Mouse (Mus musculus): ENCODE measurements around the gene Gm14685.
"Not testable (repeated sequence)": the region's sequence is repeated elsewhere in the genome, so short reads cannot be mapped to it uniquely, and the experiment has no call there.

Gene Gm14685

GRCm38 (mm10) chrX:73116747-73117146, at the start of gene Gm14685:
Gene Gm14685, plus strand, starts transcription at chrX:73117047.
- not testable (repeated sequence) for DNase-seq

DNA sequence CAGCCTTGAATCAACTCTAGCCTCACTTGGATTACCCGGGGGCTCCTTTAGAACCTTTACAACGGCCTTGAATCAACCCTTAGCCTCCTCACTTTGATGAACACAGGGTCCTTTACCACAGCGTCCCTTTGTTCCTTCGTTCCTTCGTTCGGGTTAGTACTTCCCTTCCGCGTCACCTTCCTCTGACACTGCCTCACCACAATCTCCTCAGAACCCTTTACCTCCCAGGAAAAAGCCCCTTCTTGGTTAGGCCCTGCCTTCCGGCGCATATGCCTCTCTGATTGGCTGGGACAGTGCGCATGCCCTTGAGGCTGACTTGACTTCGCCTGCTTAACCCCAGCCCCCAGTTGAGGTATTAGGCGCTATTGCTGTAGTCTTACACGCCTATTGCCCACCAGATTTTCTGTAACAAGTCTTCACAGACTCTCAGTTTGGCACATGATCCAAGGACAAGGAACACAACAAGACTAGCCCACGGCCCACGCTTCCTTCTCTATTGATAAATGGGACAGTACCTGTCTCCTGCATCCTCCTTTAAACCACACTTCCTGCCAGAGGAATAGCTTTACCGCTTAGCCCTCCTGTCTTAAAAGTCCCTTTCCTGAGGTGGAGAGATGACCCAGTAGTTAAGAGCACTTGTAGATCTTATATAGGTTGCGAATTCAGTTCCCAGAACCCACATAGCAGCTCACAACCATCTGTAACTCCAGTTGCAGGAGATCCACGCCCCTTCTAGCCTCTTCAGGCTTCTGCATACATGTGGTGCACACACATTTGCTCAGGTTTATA, 34.4 kb upstream of the Gm14685 start, which contains the start of gene Xlr4a:
Gene Xlr4a (minus strand): TSS at position 212 of the 789 bp plus-strand sequence.
- DNase-seq: not testable (repeated sequence)

DNA sequence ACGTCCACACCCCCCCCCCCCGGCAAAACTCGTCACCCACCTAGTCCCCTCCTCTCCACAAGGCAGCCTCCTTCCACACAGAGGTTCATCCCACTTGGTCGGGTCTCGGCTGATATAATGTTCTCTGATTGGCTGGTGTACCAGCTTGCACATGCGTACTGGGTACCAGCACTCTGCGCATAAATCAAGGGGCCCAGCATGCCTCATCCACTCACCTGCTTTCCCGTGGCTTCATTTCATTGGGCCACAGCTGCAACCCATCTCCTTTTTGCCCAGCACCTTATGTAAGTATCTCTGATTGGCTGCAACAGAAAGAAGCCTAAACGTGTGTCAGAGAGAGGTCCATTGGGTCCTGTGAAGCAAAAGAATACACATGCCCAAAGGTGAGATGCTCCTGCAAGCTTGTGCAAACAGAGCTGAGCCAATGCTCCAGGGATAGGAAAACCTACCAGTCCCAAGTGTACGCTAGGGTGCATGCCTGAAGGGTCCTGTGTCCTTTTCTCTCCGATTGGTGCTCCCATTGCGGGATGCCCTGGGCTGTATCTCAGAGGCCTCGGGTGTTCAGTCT, 19.8 kb upstream of the Gm14685 start, which contains the start of gene Xlr3a:
Gene Xlr3a (minus strand): TSS at position 155 of the 568 bp plus-strand sequence.
- DNase-seq: not testable (repeated sequence)

DNA sequence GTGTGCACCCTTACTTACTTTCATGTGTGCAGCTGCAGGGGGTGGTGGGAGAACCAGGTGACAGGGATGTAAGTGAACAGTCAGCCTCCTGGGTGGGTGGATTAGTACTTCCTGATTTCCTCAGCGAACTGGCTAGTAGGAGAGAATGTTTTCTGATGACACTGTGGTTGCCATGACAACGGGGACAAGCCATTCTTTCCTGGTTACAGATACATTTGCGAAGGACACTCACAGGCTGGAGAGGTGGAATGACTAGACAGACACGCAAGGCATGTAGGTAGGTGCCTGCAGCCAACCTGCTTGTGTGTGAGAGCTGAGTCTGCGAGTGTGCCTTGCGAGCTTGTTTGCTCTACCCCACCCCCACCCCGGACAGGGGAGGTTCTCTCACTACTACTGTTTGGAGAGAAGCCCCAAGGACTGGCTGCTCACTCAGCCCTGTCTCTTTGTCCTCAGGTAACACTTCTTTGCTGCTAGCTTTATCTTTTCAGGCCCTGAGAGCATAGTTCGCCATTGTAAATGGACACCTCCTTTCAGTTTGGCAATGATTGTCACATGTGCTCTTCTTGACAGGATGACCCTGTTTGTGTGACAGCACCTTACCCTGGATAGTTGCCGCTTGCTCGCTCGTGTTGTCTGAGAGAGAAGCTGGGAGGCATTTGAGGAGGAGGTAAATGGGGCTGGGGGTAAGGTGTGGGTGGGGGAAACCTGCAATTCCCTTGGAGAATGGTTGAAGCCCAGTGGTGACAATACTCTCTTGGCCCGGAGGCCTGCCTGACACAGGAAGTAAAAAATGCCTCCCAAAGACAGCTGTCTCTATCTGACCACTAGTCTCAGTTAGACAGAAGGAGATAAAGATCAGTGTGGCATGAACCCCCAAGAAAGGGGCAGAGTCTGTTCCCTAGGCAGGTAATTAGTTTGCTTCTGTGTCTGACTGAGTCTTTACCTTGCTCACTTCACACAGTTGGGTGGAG, 6.3 kb downstream of the Gm14685 start:
- not testable (repeated sequence) for DNase-seq

GRCm38 (mm10) chrX:73143218-73143618, 26.4 kb downstream of the Gm14685 start:
- DNase-seq: not testable (repeated sequence)

DNA sequence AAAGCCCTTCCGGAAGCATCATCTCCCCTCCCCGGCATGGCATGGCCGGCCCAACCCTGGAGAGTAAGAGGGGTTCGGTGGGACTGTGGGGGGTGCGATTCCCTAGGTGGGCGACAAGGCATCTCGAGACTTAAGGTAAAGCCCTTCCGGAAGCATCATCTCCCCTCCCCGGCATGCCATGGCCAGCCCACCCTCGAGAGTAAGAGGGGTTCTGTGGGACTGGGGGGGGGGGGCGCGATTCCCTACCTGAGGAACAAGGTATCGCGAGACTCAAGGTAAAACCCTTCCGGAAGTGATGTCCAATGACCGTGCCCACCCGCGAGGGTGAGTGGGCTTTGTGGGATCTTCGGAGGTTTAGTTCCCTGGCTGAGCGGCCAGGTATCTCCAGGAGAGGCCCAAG, 31.6 kb downstream of the Gm14685 start, which contains the start of gene Xlr5b:
Gene Xlr5b (plus strand): TSS at position 301 of the 400 bp plus-strand sequence.
- DNase-seq: not testable (repeated sequence)

DNA sequence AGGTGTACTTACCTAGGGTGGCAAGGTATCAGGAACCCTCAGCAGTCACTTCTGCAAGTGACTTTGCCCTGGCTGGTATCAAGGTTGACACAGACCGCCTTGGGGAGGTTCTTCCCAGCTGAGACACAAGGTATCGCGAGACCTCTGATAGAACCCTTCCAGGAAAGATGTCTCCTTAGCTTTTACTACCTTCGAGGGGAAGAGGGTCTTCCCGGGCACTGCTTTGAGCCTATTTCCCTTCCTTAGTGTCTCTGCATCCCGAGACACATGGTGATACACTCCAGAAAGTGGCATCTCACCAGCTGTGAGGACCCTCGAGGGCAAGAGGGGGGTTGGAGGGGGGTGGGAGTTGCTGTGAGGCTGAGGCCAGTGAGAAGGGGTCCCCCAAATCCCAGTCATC, 32.5 kb downstream of the Gm14685 start, which contains the start of gene DXBay18:
Gene DXBay18 (minus strand): TSS at position 101 of the 400 bp plus-strand sequence.
- not testable (repeated sequence) for DNase-seq

- not testable (repeated sequence) for DNase-seq
These were observed 60.0 kb downstream of the Gm14685 start, which contains the start of gene Spin2d for GRCm38 (mm10) chrX:73176889-73177288. Gene Spin2d, minus strand, starts transcription at chrX:73176989.

Data from cerebellum, postnatal 14 days (tissue).